Mouse (Mus musculus): ENCODE data around the gene Ubox5.
A peak's percentile ranks its signal among the peaks of the same experiment; 100 is the strongest.
"Not testable (repeated sequence)": the region's sequence is repeated elsewhere in the genome, so short reads cannot be mapped to it uniquely, and the experiment has no call there.

The Ubox5 gene

GRCm38 (mm10) chr2:130629839-130630203, at the start of gene Ubox5, which contains the start of gene Fastkd5:
TSS of gene Ubox5 (minus strand) at chr2:130630038.
TSS of gene Fastkd5 (minus strand) at chr2:130630027.
- peak; percentile 89 to 93 for DNase-seq

GRCm38 (mm10) chr2:130679154-130679553, 49.3 kb upstream of the Ubox5 start:
- no peak for DNase-seq

GRCm38 (mm10) chr2:130677211-130677610, 47.4 kb upstream of the Ubox5 start:
- DNase-seq = no peak

GRCm38 (mm10) chr2:130667559-130667958, 37.7 kb upstream of the Ubox5 start, which contains the start of gene Itpa:
TSS of gene Itpa (plus strand) at chr2:130667610.
- DNase-seq = peak; percentile 90 to 93

GRCm38 (mm10) chr2:130664102-130664701, 34.4 kb upstream of the Ubox5 start, which contains the start of gene Ddrgk1:
TSS of gene Ddrgk1 (minus strand) at chr2:130664659.
- DNase-seq = peak; percentile 94 to 95

- peak in 1 of 2 experiments; percentile 24 for DNase-seq
Measured at GRCm38 (mm10) chr2:130663342-130663741, 33.5 kb upstream of the Ubox5 start.

- DNase-seq = no peak
Measured at GRCm38 (mm10) chr2:130658530-130658929, 28.7 kb upstream of the Ubox5 start.

- DNase-seq = no peak
Measured at GRCm38 (mm10) chr2:130657541-130657940, 27.7 kb upstream of the Ubox5 start.

GRCm38 (mm10) chr2:130656536-130656935, 26.7 kb upstream of the Ubox5 start:
- no peak for DNase-seq

GRCm38 (mm10) chr2:130655660-130656339, 26.0 kb upstream of the Ubox5 start:
- no peak for DNase-seq

- no peak for DNase-seq
Measured at GRCm38 (mm10) chr2:130653760-130654159, 23.9 kb upstream of the Ubox5 start.

- no peak for DNase-seq
Measured at GRCm38 (mm10) chr2:130653303-130653702, 23.5 kb upstream of the Ubox5 start.

- not testable (repeated sequence) for DNase-seq
Measured at GRCm38 (mm10) chr2:130649028-130649427, 19.2 kb upstream of the Ubox5 start.

GRCm38 (mm10) chr2:130645198-130645597, 15.4 kb upstream of the Ubox5 start:
- no peak for DNase-seq

- peak; percentile 96 to 97 for DNase-seq
Measured at GRCm38 (mm10) chr2:130642684-130643369, 13.0 kb upstream of the Ubox5 start, which contains the start of gene Lzts3. TSS of gene Lzts3 (minus strand) at chr2:130642803.

GRCm38 (mm10) chr2:130642197-130642660, 12.4 kb upstream of the Ubox5 start:
- DNase-seq = no peak

- peak in 1 of 2 experiments; percentile 20 for DNase-seq
Measured at GRCm38 (mm10) chr2:130641351-130642025, 11.7 kb upstream of the Ubox5 start.

- DNase-seq = peak in 1 of 2 experiments; percentile 15
Measured at GRCm38 (mm10) chr2:130639276-130639675, 9.4 kb upstream of the Ubox5 start.

GRCm38 (mm10) chr2:130638101-130638611, 8.3 kb upstream of the Ubox5 start:
- peak in 1 of 2 experiments; percentile 14 for DNase-seq

GRCm38 (mm10) chr2:130635847-130636246, 6.0 kb upstream of the Ubox5 start:
- DNase-seq = peak; percentile 21 to 39

GRCm38 (mm10) chr2:130634739-130635411, 5.0 kb upstream of the Ubox5 start:
- DNase-seq = peak; percentile 48 to 60

Measured in cerebellum, adult 18-20 months (tissue).